Mouse (Mus musculus) bone marrow, adult 2 months (tissue): ENCODE results near the gene Cxcl9.

Experiments used
- CTCF ChIP-seq: fragments of 200-500 bp; IDR thresholded peaks from 2 replicates; pipeline ENCODE4 v1.5.1; 2011; ENCODE audit warnings: low read length, control low read depth; ENCODE audit not compliant: control insufficient read depth, insufficient read depth
- POLR2A ChIP-seq: fragments of 200-500 bp; IDR thresholded peaks from 2 replicates; pipeline ENCODE4 v1.6.1; 2011; ENCODE audit warnings: low read depth, mild to moderate bottlenecking, control low read depth, low read length, borderline replicate concordance; ENCODE audit not compliant: control insufficient read depth

- TF ChIP-seq CTCF = no peak
- TF ChIP-seq POLR2A = no peak
Observed at GRCm38 (mm10) chr5:92363179-92363578, 35.3 kb upstream of the Cxcl9 start.
